Mouse (Mus musculus): ENCODE data around the gene Celf1. TPM values are rescaled to one million over a fixed set of nuclear protein-coding genes. Genes with fewer than 3 reads are reported as not detected.

The Celf1 gene
- polyA plus RNA-seq, 1 experiment = 182 TPM

- no peak for TF ChIP-seq CTCF (IDR thresholded peaks at IDR 0.05; ENCODE audit: low read depth, low read length)
- TF ChIP-seq EP300 (IDR thresholded peaks at IDR 0.05; ENCODE audit: insufficient read depth, low read depth, low read length) = no peak
- TF ChIP-seq POLR2A (IDR thresholded peaks at IDR 0.05; ENCODE audit: insufficient read depth, low read length) = no peak
- H3K27me3 ChIP-seq (ENCODE audit: control insufficient read depth, insufficient read depth, low read length, poor library complexity, severe bottlenecking) = no peaks in the 10 kb centered on the region
- H3K9ac ChIP-seq (ENCODE audit: low read depth, poor library complexity, severe bottlenecking) = peak overlapping the region; percentile 94
- H3K36me3 ChIP-seq (ENCODE audit: control insufficient read depth, insufficient read depth, low read length, poor library complexity, severe bottlenecking) = peaks cover 2% of the 10 kb centered on the region
- H3K9me3 ChIP-seq (replicated peaks; ENCODE audit: control insufficient read depth, insufficient read depth, low read length, poor library complexity, severe bottlenecking) = no peaks in the 10 kb centered on the region
- peak overlapping the region; percentile 71 for H3K4me3 ChIP-seq (ENCODE audit: low read depth, low read length)
- H3K4me1 ChIP-seq (ENCODE audit: control insufficient read depth, insufficient read depth, low read length) = no peaks in the 10 kb centered on the region
- no peak overlapping the region for H3K27ac ChIP-seq (ENCODE audit: insufficient read depth, low read length)
These were observed 23.5 kb upstream of the Celf1 start for GRCm38 (mm10) chr2:90916560-90917232.

- Histone ChIP-seq H3K36me3 (ENCODE audit: control insufficient read depth, insufficient read depth, low read length, poor library complexity, severe bottlenecking) (peaks cover 2% of the 10 kb centered on the region; the same call in 1 of the 2 replicates), H3K4me1 (ENCODE audit: control insufficient read depth, insufficient read depth, low read length) (no peaks in the 10 kb centered on the region), H3K9me3 (replicated peaks; ENCODE audit: control insufficient read depth, insufficient read depth, low read length, poor library complexity, severe bottlenecking) (no peaks in the 10 kb centered on the region), H3K4me3 (ENCODE audit: low read depth, low read length) (peak overlapping the region; percentile 71), H3K27ac (ENCODE audit: insufficient read depth, low read length) (no peak overlapping the region), H3K9ac (ENCODE audit: low read depth, poor library complexity, severe bottlenecking) (peak overlapping the region; percentile 94), H3K27me3 (ENCODE audit: control insufficient read depth, insufficient read depth, low read length, poor library complexity, severe bottlenecking) (no peaks in the 10 kb centered on the region)
- TF ChIP-seq CTCF (IDR thresholded peaks at IDR 0.05; ENCODE audit: low read depth, low read length) (no peak), EP300 (IDR thresholded peaks at IDR 0.05; ENCODE audit: insufficient read depth, low read depth, low read length) (no peak), POLR2A (IDR thresholded peaks at IDR 0.05; ENCODE audit: insufficient read depth, low read length) (no peak)
These were observed 22.8 kb upstream of the Celf1 start for GRCm38 (mm10) chr2:90917233-90917998.

- TF ChIP-seq POLR2A (IDR thresholded peaks at IDR 0.05; ENCODE audit: insufficient read depth, low read length) (no peak), CTCF (IDR thresholded peaks at IDR 0.05; ENCODE audit: low read depth, low read length) (no peak), EP300 (IDR thresholded peaks at IDR 0.05; ENCODE audit: insufficient read depth, low read depth, low read length) (no peak)
- H3K27ac ChIP-seq (ENCODE audit: insufficient read depth, low read length) = no peak overlapping the region
These were observed 22.0 kb upstream of the Celf1 start for GRCm38 (mm10) chr2:90917999-90918698.

GRCm38 (mm10) chr2:90921178-90921577, 19.0 kb upstream of the Celf1 start:
- TF ChIP-seq EP300 (IDR thresholded peaks at IDR 0.05; ENCODE audit: insufficient read depth, low read depth, low read length) = no peak
- TF ChIP-seq CTCF (IDR thresholded peaks at IDR 0.05; ENCODE audit: low read depth, low read length) = no peak
- no peak for TF ChIP-seq POLR2A (IDR thresholded peaks at IDR 0.05; ENCODE audit: insufficient read depth, low read length)
- H3K4me1 ChIP-seq (ENCODE audit: control insufficient read depth, insufficient read depth, low read length) = no peaks in the 10 kb centered on the region
- H3K27me3 ChIP-seq (ENCODE audit: control insufficient read depth, insufficient read depth, low read length, poor library complexity, severe bottlenecking) = no peaks in the 10 kb centered on the region
- no peaks in the 10 kb centered on the region for H3K9me3 ChIP-seq (replicated peaks; ENCODE audit: control insufficient read depth, insufficient read depth, low read length, poor library complexity, severe bottlenecking)
- H3K36me3 ChIP-seq (ENCODE audit: control insufficient read depth, insufficient read depth, low read length, poor library complexity, severe bottlenecking) = no peaks in the 10 kb centered on the region
- H3K9ac ChIP-seq (ENCODE audit: low read depth, poor library complexity, severe bottlenecking) = no peak overlapping the region
- no peak overlapping the region for H3K4me3 ChIP-seq (ENCODE audit: low read depth, low read length)
- no peak overlapping the region for H3K27ac ChIP-seq (ENCODE audit: insufficient read depth, low read length)

More at GRCm38 (mm10) chr2:90917999-90918698, 22.0 kb upstream of the Celf1 start:
- no peaks in the 10 kb centered on the region for H3K9me3 ChIP-seq (replicated peaks; ENCODE audit: control insufficient read depth, insufficient read depth, low read length, poor library complexity, severe bottlenecking)
- peak overlapping the region; percentile 71 for H3K4me3 ChIP-seq (ENCODE audit: low read depth, low read length)
- no peaks in the 10 kb centered on the region for H3K4me1 ChIP-seq (ENCODE audit: control insufficient read depth, insufficient read depth, low read length)
- no peaks in the 10 kb centered on the region for H3K27me3 ChIP-seq (ENCODE audit: control insufficient read depth, insufficient read depth, low read length, poor library complexity, severe bottlenecking)
- H3K36me3 ChIP-seq (ENCODE audit: control insufficient read depth, insufficient read depth, low read length, poor library complexity, severe bottlenecking) = no peaks in the 10 kb centered on the region
- peak overlapping the region; percentile 94 for H3K9ac ChIP-seq (ENCODE audit: low read depth, poor library complexity, severe bottlenecking)

GRCm38 (mm10) chr2:90922636-90923035, 17.5 kb upstream of the Celf1 start:
- H3K27ac ChIP-seq (ENCODE audit: insufficient read depth, low read length) = no peak overlapping the region
- H3K4me1 ChIP-seq (ENCODE audit: control insufficient read depth, insufficient read depth, low read length) = no peaks in the 10 kb centered on the region
- H3K9me3 ChIP-seq (replicated peaks; ENCODE audit: control insufficient read depth, insufficient read depth, low read length, poor library complexity, severe bottlenecking) = no peaks in the 10 kb centered on the region
- no peak for TF ChIP-seq CTCF (IDR thresholded peaks at IDR 0.05; ENCODE audit: low read depth, low read length)
- no peak for TF ChIP-seq POLR2A (IDR thresholded peaks at IDR 0.05; ENCODE audit: insufficient read depth, low read length)
- TF ChIP-seq EP300 (IDR thresholded peaks at IDR 0.05; ENCODE audit: insufficient read depth, low read depth, low read length) = no peak
- no peak overlapping the region for H3K4me3 ChIP-seq (ENCODE audit: low read depth, low read length)
- no peaks in the 10 kb centered on the region for H3K36me3 ChIP-seq (ENCODE audit: control insufficient read depth, insufficient read depth, low read length, poor library complexity, severe bottlenecking)
- no peak overlapping the region for H3K9ac ChIP-seq (ENCODE audit: low read depth, poor library complexity, severe bottlenecking)
- H3K27me3 ChIP-seq (ENCODE audit: control insufficient read depth, insufficient read depth, low read length, poor library complexity, severe bottlenecking) = no peaks in the 10 kb centered on the region
